Mouse (Mus musculus): Measurements from ENCODE around the gene Zfp91. TPM values are rescaled to one million over a fixed set of nuclear protein-coding genes. Genes with fewer than 3 reads are reported as not detected.

Zfp91 gene
- polyA plus RNA-seq (2017; shearing (Covaris generic)) = 10 to 100 TPM; 11.4 to 19.8 TPM

GRCm38 (mm10) chr19:12795511-12796327 is at the start of gene Zfp91, which contains the start of gene Lpxn:
Zfp91 (minus strand) TSS chr19:12796126.
Lpxn (plus strand) TSS chr19:12796193.

GRCm38 (mm10) chr19:12765308-12765707 is 30.6 kb downstream of the Zfp91 start, which contains the start of gene Cntf:
Cntf (minus strand) TSS chr19:12765632.

Other genes with a start within 250 kb of the Zfp91 start
- under 1 TPM in 1 of 2 experiments, not detected in 1; 0.37 TPM for gene Gm4952, start 196.2 kb downstream of the Zfp91 start, polyA plus RNA-seq (2017; shearing (Covaris generic))
- gene Glyat, start 162.8 kb downstream of the Zfp91 start, polyA plus RNA-seq (2017; shearing (Covaris generic)) = not detected
- gene Olfr1442, start 125.7 kb downstream of the Zfp91 start, polyA plus RNA-seq (2017; shearing (Covaris generic)) = under 1 TPM in 1 of 2 experiments, not detected in 1; 0.93 TPM
- not detected for gene Olfr1443, start 118.0 kb downstream of the Zfp91 start, polyA plus RNA-seq (2017; shearing (Covaris generic))
- gene Keg1, start 100.3 kb downstream of the Zfp91 start, polyA plus RNA-seq (2017; shearing (Covaris generic)) = not detected
- under 1 TPM in 1 of 2 experiments, not detected in 1; 0.78 TPM for gene Cntf, start 30.5 kb downstream of the Zfp91 start, polyA plus RNA-seq (2017; shearing (Covaris generic))
- gene Lpxn, start 67 bp upstream of the Zfp91 start, polyA plus RNA-seq (2017; shearing (Covaris generic)) = 100 to 1,000 TPM; 169 to 225 TPM
- not detected for gene Gm5244, start 50.6 kb upstream of the Zfp91 start, polyA plus RNA-seq (2017; shearing (Covaris generic))
- under 1 TPM in 1 of 2 experiments, not detected in 1; 0.53 TPM for gene Olfr1444, start 61.2 kb upstream of the Zfp91 start, polyA plus RNA-seq (2017; shearing (Covaris generic))
- gene Olfr1445, start 87.7 kb upstream of the Zfp91 start, polyA plus RNA-seq (2017; shearing (Covaris generic)) = not detected
- gene Olfr1446, start 97.4 kb upstream of the Zfp91 start, polyA plus RNA-seq (2017; shearing (Covaris generic)) = under 1 TPM in 1 of 2 experiments, not detected in 1; 0.51 TPM
- not detected for gene Olfr1447, start 107.6 kb upstream of the Zfp91 start, polyA plus RNA-seq (2017; shearing (Covaris generic))
- gene Olfr1448, start 128.3 kb upstream of the Zfp91 start, polyA plus RNA-seq (2017; shearing (Covaris generic)) = under 1 TPM; 0.04 to 0.70 TPM
- gene Olfr1449, start 134.7 kb upstream of the Zfp91 start, polyA plus RNA-seq (2017; shearing (Covaris generic)) = not detected
- gene Olfr1450, start 154.1 kb upstream of the Zfp91 start, polyA plus RNA-seq (2017; shearing (Covaris generic)) = under 1 TPM in 1 of 2 experiments, not detected in 1; 0.97 TPM
- 1 to 10 TPM in 1 of 2 experiments, not detected in 1; 2.2 TPM for gene Olfr1451, start 198.9 kb upstream of the Zfp91 start, polyA plus RNA-seq (2017; shearing (Covaris generic))
- not detected for gene Olfr1453, start 232.2 kb upstream of the Zfp91 start, polyA plus RNA-seq (2017; shearing (Covaris generic))